Mouse (Mus musculus): ENCODE results near the gene A530032D15Rik.
"Not testable (repeated sequence)": the region's sequence is repeated elsewhere in the genome, so short reads cannot be mapped to it uniquely, and the experiment has no call there.

DNA sequence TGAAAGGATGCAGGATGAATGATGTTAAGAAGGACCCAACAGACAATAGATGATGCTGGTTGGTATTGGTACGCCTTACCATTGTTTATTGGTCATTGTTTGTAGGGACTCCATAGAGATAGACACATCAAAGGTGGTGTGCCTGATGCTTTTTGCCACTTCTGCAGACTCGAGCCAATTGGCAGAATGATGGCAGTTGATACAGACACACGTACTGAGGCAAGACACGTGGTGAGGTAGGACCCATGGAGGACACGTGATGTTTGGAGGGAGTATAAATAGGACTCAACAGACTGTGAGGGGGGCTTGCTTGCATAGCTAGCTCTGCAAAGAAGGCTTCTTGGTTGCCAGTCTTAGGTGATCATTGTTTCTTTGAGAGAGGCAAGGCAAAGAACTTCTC is 45.5 kb upstream of the A530032D15Rik start:
- TF ChIP-seq CTCF (conservative IDR thresholded peaks at IDR 0.05; ENCODE audit: insufficient read depth, insufficient read length, low read depth, low read length); POLR2A (IDR thresholded peaks at IDR 0.05; ENCODE audit: low read depth, low read length): not testable (repeated sequence)
